Mouse (Mus musculus): ENCODE data around the gene Nfe2l2. TPM values are rescaled to one million over a fixed set of nuclear protein-coding genes. Genes with fewer than 3 reads are reported as not detected.

Gene Nfe2l2
- total RNA-seq (2021): 10 to 100 TPM; 66.7 to 70.2 TPM

- intact Hi-C loops (cut with DNase I): loop anchor here (1.0 to 5.0 kb wide), 4 partner anchors 45 to 278 kb away; partner anchors contain the start of genes Hnrnpa3 and Ttc30a1
- DNase-seq: peak; percentile 98
Observed at GRCm38 (mm10) chr2:75704234-75705161, at the start of gene Nfe2l2. TSS of gene Nfe2l2 (minus strand) at chr2:75704641.

GRCm38 (mm10) chr2:75752306-75753175 lies 48.1 kb upstream of the Nfe2l2 start:
- intact Hi-C loops (cut with DNase I): no loop called here
- DNase-seq: no peak

DNA sequence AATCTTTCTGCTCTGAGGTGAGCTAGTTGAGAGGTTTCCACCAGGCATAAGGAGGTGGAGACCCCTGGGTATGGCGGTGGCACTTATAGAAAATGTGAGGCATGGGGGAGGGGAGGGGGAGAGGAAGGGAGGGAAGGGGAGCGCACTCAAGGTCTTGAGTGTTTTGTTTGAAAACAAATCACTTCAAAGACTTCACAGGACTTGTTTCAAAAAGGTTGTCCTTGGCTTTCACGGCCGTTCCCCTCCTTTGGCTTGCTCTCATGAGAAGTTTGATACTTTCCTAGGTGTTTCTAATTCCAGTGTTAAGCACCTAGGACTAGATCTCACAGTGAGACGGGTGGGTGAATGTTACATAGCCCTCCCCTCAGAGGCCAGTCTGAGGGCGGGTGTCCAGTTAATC lies 47.5 kb upstream of the Nfe2l2 start:
- no peak for DNase-seq
- intact Hi-C loops (cut with DNase I): no loop called here

GRCm38 (mm10) chr2:75750869-75751268 lies 46.4 kb upstream of the Nfe2l2 start:
- DNase-seq: no peak

GRCm38 (mm10) chr2:75750043-75750718 lies 45.7 kb upstream of the Nfe2l2 start:
- DNase-seq: no peak
- intact Hi-C loops (cut with DNase I): no loop called here

More at GRCm38 (mm10) chr2:75750869-75751268, 46.4 kb upstream of the Nfe2l2 start:
- intact Hi-C loops (cut with DNase I): no loop called here

- intact Hi-C loops (cut with DNase I): no loop called here
- DNase-seq: no peak
Observed at GRCm38 (mm10) chr2:75748841-75749240, 44.4 kb upstream of the Nfe2l2 start.

DNA sequence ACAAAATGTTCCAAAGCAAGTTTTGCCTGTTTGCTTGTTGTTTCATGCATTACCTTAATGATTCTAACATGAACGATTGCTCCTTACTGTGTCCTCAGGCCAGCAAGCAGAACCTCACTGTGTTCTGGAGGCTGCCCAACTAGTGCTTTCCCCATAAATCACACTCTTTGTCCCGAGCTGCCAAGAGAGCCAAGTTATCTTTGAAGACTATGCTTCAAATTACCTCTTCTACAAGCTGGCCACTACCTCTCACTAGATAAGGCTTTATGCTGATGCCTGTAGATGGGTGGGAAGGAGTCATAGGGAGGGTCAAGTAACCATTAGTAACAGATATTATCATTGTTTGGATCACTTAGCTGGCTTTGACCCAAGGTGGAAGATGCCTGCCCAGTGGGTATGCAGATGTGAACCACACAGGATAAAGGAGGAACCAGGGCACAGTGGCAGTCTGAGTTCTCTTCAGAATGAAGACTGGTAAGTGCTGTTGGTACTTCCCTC lies 32.6 kb upstream of the Nfe2l2 start:
- no peak for DNase-seq
- intact Hi-C loops (cut with DNase I): no loop called here

- intact Hi-C loops (cut with DNase I): no loop called here
- DNase-seq: no peak
Observed at GRCm38 (mm10) chr2:75734196-75734865, 29.9 kb upstream of the Nfe2l2 start.

GRCm38 (mm10) chr2:75733177-75733576 lies 28.7 kb upstream of the Nfe2l2 start:
- intact Hi-C loops (cut with DNase I): no loop called here
- DNase-seq: no peak

GRCm38 (mm10) chr2:75731929-75732328 lies 27.5 kb upstream of the Nfe2l2 start:
- peak in 1 of 2 experiments; percentile 11 for DNase-seq

DNA sequence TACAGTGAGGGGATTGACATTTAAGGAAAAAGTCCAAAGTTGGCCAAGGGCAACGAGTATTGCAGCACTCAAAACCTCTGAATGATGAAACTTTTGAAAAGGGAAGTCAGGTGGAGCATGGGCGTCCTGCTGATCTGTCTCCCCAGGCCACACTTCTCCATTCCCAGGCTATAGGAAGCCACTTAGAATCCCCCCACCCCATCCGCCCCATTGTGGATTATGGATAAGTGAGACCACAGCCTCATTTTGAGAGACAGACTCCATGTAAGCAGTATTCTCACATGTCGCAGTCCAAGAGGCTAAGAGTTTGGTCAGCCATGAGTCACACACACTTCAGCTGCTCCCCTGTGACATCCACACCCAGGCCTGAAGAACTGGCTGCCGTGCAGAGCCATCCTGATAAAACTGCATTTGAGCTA lies 26.8 kb upstream of the Nfe2l2 start:
- peak; percentile 18 to 56 for DNase-seq
- intact Hi-C loops (cut with DNase I): no loop called here

More at GRCm38 (mm10) chr2:75731929-75732328, 27.5 kb upstream of the Nfe2l2 start:
- intact Hi-C loops (cut with DNase I): no loop called here

DNA sequence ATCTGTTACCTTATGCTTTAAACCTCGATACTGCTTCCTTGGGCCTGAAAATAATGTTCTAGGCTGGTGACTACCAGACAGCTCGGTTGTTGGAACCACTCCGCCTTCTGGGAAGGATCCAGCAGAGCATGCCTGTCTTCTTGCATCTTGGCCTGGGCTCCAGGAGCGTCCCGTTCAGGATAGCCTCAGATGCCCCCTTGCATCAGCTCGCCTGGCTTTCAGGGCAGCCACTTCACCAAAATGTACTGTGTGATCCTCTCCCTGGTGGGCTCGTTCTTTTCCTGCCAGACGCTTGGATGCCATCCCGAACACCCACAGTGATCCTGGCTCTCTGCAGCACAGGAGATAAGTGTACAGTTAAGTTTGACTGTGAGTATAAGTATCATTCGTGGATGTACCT lies 25.6 kb upstream of the Nfe2l2 start:
- peak; percentile 63 to 64 for DNase-seq
- intact Hi-C loops (cut with DNase I): no loop called here

- intact Hi-C loops (cut with DNase I): no loop called here
- DNase-seq: no peak
Observed at GRCm38 (mm10) chr2:75724863-75725445, 20.5 kb upstream of the Nfe2l2 start.

- intact Hi-C loops (cut with DNase I): loop anchor here (2.0 kb wide), 1 partner anchor 15 kb away; no protein-coding TSS in a partner anchor
- DNase-seq: no peak
Observed at GRCm38 (mm10) chr2:75723481-75723880, 19.0 kb upstream of the Nfe2l2 start.

DNA sequence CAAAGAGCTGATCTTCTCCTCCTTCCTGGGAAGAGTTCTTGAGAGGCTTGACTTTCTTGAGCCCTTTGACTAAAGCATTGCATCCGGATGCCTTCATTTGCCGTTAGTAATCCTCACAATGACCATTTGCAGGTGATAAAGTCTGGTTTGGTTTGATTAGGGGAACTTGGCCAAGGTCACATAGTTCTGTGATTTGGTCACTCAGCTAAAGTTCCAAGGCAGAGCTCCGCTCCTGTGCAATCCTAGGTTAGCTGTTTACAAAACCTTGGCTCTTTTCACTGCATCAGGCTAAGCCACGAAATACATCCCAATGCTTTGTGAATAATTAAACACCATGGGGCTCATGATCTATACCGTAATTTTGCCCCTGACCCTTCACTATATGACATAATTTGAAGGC lies 18.5 kb upstream of the Nfe2l2 start:
- intact Hi-C loops (cut with DNase I): loop anchor here (2.0 kb wide), 1 partner anchor 14 kb away; no protein-coding TSS in a partner anchor
- DNase-seq: no peak

DNA sequence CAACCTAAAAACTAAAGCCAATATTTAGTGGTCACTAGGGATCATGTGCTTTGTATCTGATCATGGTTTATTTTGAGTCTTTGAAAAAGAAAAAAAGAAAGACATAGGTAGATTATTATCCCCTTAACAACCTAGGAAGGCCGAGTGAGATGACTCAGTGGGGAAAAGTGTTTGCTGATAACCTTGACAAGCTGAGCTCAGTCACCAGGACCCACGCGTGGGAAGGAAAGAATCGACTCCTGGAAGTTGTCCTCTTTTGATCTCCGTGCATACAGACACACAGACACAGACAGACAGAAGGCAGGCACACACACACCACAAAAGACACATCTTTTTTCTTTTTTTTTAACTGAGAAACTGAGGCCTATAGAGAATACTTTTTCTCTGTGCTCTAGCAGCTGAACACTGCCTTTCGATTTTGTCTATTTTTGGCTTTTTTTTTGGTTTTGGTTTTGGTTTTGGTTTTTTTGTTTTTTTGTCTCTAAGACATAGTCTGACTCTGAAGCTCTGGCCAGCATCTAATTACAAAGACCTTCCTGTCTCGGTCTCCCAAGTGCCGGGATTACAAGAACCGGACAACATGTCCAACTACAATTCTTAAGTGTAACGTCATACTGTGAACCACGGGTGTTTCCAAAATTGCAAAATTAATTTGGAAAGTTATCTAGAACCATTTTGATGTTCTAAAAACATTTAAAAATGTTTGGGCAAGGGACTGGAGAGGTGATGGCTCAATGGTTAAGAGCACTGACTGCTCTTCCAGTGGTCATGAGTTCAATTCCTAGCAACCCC lies 16.0 kb upstream of the Nfe2l2 start:
- no peak for DNase-seq

GRCm38 (mm10) chr2:75719331-75719869 lies 15.0 kb upstream of the Nfe2l2 start:
- no peak for DNase-seq
- intact Hi-C loops (cut with DNase I): no loop called here

More for the DNA sequence above, 16.0 kb upstream of the Nfe2l2 start:
- intact Hi-C loops (cut with DNase I): no loop called here

Data from heart, postnatal 36 days (tissue).